Mouse (Mus musculus) urinary bladder, adult 18-20 months (tissue): ENCODE results near the gene Fam189a2.

Experiments used
- DNase-seq, 2 experiments: peaks; one replicate each; pipeline ENCODE4 v3.0.0; 2022; ENCODE audit warnings: low spot score in 2 of 2, mixed read lengths in 2 of 2

The Fam189a2 gene

GRCm38 (mm10) chr19:24030871-24031556, at the start of gene Fam189a2:
TSS of gene Fam189a2 (minus strand) at chr19:24031019.
- peak; percentile 20 to 64 for DNase-seq

DNA sequence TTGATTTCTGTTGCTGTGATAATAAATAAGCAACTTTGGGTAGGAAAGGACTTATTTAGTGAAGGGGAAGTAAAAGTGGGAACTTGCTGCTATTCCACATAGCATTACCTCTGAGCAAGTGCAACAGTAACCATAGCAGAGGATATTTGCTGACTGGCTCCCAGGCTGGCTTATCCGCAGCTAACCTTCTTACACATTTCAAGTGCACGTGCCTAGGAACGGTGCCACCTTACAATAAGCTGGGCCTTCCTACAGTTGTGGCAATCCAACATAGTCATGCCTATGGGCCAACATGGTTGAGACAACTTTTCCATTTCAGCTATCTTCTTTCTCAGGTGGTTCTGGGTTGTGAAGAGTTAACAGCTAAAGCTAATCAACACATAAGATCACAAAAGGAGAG, 46.8 kb upstream of the Fam189a2 start:
- DNase-seq = no peak

GRCm38 (mm10) chr19:24076536-24076935, 45.7 kb upstream of the Fam189a2 start:
- peak in 1 of 2 experiments; percentile 40 for DNase-seq

GRCm38 (mm10) chr19:24075927-24076326, 45.1 kb upstream of the Fam189a2 start:
- peak in 1 of 2 experiments; percentile 30 for DNase-seq

- DNase-seq = no peak
Measured at GRCm38 (mm10) chr19:24073155-24073554, 42.3 kb upstream of the Fam189a2 start.

DNA sequence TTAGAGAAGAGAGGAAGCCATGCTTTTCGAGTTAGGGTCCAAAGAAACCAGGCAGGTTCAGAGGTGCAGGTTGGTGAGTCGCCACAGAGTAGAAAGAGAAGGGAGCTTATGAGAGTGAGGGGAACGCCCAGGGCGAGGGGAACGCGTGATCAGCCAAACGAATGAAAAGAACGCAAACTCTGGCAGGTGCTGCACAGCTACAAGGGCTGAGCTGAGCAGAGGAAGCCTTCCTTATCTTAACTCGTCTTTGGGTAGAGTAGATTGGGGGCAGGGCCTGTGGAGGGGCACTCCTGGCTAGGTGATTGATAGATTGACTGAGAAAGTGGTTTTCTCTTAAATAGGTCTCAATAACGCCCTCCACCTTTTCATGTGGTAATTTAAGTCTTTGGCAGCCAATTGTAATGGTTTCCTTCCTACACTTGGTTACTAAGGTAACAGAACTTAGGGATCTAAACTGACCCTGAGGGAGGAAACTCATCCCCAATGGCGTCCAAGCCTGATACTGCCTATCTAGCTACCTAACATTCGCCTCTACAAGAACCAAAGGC, 33.6 kb upstream of the Fam189a2 start:
- no peak for DNase-seq

GRCm38 (mm10) chr19:24063585-24063984, 32.8 kb upstream of the Fam189a2 start:
- no peak for DNase-seq

DNA sequence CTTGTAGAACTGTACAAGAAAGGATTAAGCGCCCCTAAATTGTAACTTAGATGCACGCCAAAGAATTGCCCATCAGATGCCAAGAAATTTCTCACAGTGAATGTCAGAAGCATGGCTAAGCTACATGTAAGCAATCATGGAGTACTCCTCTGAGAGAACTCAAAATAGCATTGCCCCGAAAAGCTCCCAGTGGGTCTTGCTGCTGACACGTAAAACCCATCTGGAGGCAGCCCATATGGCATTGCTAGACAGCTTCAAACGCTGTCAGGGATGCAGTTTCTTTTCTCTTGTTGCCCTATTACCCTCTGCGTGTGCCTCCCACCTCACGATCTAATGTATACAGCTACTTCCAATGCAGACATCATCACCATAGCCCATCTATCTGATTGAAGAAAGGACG, 28.0 kb upstream of the Fam189a2 start:
- no peak for DNase-seq

GRCm38 (mm10) chr19:24058021-24058420, 27.2 kb upstream of the Fam189a2 start:
- DNase-seq = no peak

- no peak for DNase-seq
Measured at GRCm38 (mm10) chr19:24056880-24057279, 26.1 kb upstream of the Fam189a2 start.

DNA sequence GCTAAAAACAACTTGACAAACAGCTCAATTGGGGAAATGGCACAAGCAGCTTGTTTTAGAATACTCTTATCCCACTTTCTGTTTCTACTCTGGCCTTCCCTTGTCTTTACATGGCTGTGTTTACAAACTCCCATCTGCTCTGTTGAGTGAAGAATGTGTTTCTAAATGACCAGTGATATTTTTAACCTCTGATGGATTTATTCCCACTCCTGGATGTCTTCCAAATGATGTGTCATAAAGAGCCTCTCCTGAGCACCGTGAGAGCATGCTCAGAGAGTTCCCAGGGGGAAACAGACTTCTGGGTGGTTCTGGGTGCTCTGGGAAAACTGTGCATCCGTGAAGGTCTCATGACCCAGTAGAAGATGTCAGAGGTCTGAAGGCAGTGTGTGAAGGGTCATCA, 24.1 kb upstream of the Fam189a2 start:
- DNase-seq = no peak

DNA sequence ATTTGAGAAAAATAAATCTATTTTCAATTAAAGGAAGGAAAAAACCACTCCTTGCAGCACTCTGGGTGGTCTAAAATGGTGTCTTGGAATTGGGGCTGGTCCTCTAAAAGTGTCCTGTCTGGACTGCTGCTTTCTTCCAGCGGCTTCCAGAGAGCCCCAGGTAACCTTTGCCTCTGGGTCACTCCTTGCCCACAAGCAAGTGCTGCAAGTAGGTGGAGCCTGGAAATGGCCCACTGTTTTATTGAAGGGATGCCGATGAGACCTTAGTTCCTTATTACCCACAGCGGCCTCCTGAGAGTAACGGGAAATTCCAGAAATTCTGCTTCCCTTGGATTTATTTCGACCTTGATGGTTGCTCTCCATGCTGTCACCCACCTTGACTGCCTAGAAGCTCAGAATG, 23.4 kb upstream of the Fam189a2 start:
- DNase-seq = no peak

GRCm38 (mm10) chr19:24050514-24050913, 19.7 kb upstream of the Fam189a2 start:
- no peak for DNase-seq

- DNase-seq = no peak
Measured at GRCm38 (mm10) chr19:24049329-24049728, 18.5 kb upstream of the Fam189a2 start.

DNA sequence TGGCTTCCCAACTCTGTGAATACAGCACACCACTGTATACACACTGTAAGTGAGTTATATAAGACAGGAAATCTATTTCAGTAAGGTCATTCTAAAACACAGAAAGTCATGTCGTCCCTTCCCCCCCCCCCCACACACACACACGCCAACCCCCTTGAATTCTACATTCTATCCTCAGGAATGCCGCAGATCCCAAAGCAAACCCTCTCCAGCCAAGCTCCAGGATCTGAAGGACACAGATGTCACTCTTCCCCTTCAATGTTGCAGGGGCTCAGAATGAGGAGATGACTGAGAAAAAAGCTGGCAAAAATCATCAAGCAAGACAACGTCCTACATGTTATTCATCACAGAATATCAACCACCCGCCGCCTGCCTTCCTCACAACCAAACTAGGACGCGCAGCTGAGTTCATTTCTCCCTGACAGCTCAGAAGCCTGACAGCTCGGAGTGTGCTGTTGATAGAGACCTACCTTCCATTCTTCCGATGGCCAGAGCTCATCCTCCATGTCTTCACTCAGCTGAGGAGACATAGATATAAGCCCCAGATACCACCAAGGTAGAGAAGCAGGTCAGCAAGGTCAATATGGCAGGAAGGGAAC, 15.7 kb upstream of the Fam189a2 start:
- DNase-seq = no peak

- no peak for DNase-seq
Measured at GRCm38 (mm10) chr19:24042387-24042786, 11.6 kb upstream of the Fam189a2 start.

- DNase-seq = peak in 1 of 2 experiments; percentile 25
Measured at GRCm38 (mm10) chr19:24039061-24039853, 8.4 kb upstream of the Fam189a2 start.

- no peak for DNase-seq
Measured at GRCm38 (mm10) chr19:24034367-24034766, 3.5 kb upstream of the Fam189a2 start.

DNA sequence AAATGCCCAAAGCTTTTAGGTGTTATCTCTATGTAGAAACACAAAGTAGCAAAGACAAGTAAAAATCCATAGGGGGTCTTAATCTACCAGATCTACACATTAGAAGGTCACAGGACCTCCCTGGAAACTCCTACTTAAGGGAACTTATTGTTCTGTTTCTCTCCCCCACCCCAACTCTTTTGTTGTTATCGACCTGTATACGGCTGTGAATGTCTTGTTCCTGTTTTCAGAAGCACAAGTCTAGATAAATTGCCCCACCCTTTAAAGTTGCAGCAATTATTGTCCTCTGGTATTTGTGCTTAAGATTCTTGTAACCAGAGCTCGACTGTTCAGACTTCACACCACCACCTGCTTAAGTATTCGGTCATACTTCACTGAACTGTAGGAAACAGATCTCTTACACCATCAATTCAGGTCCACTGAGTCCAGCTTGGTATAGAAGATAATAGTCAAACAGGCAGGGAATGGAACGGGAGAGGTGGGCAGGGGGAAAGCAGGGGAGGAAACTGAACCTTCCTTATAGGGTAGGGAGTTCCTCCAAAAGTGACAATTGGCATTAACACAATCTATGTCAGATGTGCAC, 1.9 kb upstream of the Fam189a2 start:
- DNase-seq = no peak

DNA sequence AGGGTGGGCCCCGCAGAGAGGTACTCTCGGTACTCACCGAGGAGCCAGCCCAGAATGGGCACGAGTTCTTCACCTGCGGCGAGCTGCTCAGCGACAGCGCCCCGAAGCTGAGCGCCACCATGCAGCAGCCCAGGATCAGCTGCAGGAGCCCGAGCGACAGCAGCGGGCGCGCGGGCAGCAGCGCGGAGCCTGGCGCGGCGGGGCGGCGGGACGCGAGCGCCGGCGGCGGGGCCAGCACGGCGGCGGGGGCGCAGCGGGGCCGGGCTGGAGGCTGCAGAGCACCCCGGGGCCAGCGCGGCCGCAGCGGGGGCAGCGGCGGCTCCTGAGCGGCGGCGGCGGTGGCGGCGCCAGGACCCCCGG, 328 bp downstream of the Fam189a2 start:
- peak; percentile 15 to 56 for DNase-seq

DNA sequence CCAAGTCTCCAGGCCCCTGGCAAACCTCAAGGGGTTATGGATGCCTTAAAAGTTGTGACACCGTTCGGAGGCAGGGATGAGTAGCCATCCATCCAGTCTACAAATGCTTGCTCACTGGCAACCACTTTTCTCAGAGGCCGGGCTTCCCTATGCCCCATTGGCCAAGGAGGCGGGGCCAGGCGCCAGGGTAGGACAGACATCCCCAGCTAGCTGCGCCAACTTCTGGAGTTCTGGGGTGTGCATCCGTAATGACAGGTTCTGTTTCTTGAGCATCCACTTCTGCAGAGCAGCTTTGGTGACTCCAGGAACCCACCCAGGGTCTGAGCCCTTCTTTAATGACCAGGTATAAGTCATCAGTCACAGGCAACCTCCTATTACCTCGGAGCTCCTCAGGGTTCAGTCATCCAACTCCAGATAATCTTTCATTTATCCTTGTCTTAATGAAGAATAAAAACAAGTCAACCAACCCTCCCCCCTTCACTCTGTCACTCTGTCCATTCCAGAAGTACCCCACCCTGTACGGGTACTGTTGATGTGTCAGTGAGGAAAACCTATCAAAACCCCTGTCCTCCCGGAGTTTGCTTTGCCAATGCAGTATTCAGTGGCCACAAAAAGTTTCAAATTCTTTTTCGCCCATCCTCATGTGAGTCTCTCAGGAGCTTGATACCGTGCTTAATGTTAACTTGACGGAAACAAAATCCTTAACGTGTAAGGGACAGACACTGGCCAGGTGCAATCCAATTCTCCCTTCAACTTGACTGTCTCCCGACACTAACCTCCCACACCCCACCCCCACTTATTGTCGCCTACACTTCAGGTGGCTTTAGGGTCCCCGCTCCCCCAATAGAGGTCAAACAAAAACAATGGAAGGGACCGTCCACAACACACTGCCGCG, 956 bp downstream of the Fam189a2 start:
- DNase-seq = peak; percentile 33 to 47
